ENCODE assay signal across 8 mouse cellular contexts in genomic region chr5:123135471-123136360, GRCm38 (mm10). TPM values are rescaled to one million over a fixed set of nuclear protein-coding genes. Genes with fewer than 3 reads are reported as not detected.
A peak's percentile ranks its signal among the peaks of the same experiment; 100 is the strongest.
DNase-seq lines count a peak whose midpoint lies in the region; ATAC-seq lines count a peak whose summit lies in the region.

No protein-coding gene starts in this region.

- H3K4me3 ChIP-seq in forebrain, embryonic 13.5 days, result peak overlapping the region; percentile 94

- H3K27ac ChIP-seq in forebrain, embryonic 13.5 days, result peak overlapping the region; percentile 100

- peak overlapping the region; percentile 100 for H3K9ac ChIP-seq in forebrain, embryonic 13.5 days

- H3K27me3 ChIP-seq in forebrain, embryonic 13.5 days, result no peaks in the 10 kb centered on the region

- H3K36me3 ChIP-seq in forebrain, embryonic 13.5 days (ENCODE audit: poor library complexity, severe bottlenecking), result peaks cover 33% of the 10 kb centered on the region

- H3K9me3 ChIP-seq in forebrain, embryonic 13.5 days (replicated peaks), result no peaks in the 10 kb centered on the region

- peak; percentile 67 for DNase-seq in MN1 (ENCODE audit: low spot score)
- DNase-seq in c-Kit-negative CD71-positive TER-119-positive erythroid progenitor cells, embryonic 14.5 days (ENCODE audit: low read depth, low spot score), result peak; percentile 64
- DNase-seq in heart, postnatal 36 days, result peak; percentile 90 to 92
- DNase-seq in layer of hippocampus, postnatal 10 days (ENCODE audit: low spot score in 2 of 2), result peak; percentile 66 to 70
- DNase-seq in lung, postnatal 25 days (ENCODE audit: low spot score), result peak; percentile 95
- peak; percentile 61 for DNase-seq in right cerebral cortex, postnatal 14 days
- no peak for DNase-seq in natural killer cell, adult 2 months (ENCODE audit: low spot score in 2 of 2)

- peaks cover 68% of the 10 kb centered on the region for H3K4me1 ChIP-seq in forebrain, embryonic 13.5 days

- peak overlapping the region; percentile 96 for H3K4me2 ChIP-seq in forebrain, embryonic 13.5 days

- ATAC-seq in forebrain, embryonic 13.5 days, result peak; percentile 19; the same call in 1 of the 2 replicates

- WGBS in forebrain, embryonic 13.5 days, result 3% methylated on average over 30 of the region's 30 CpGs

- intact Hi-C loops in heart, postnatal 36 days (cut with DNase I), result no loop called here

RNA-seq across cellular contexts. Expression of gene Rhof, which starts 3.2 kb away (rescaled TPM):
- polyA plus RNA-seq in forebrain, embryonic 13.5 days (2015; fragmentation: Nextera tagmentation; extraction: Ambion mirVana), result 4.3 and 5.0 TPM in 2 replicates
- under 1 TPM; 0.44 to 0.68 TPM for total RNA-seq in heart, postnatal 36 days (2021)
- total RNA-seq in layer of hippocampus, postnatal 10 days (2021), result 10 to 100 TPM; 40.9 to 46.6 TPM

RNA-seq across cellular contexts. Expression of gene Setd1b, which starts 6.3 kb away (rescaled TPM):
- polyA plus RNA-seq in forebrain, embryonic 13.5 days (2015; fragmentation: Nextera tagmentation; extraction: Ambion mirVana), result 13.4 and 13.9 TPM in 2 replicates
- 10 to 100 TPM; 18.5 to 21.5 TPM for total RNA-seq in heart, postnatal 36 days (2021)
- 10 to 100 TPM; 31.7 to 35.0 TPM for total RNA-seq in layer of hippocampus, postnatal 10 days (2021)

RNA-seq across cellular contexts. Expression of gene Psmd9, which starts 33.5 kb away (rescaled TPM):
- 75.5 and 77.3 TPM in 2 replicates for polyA plus RNA-seq in forebrain, embryonic 13.5 days (2015; fragmentation: Nextera tagmentation; extraction: Ambion mirVana)
- 10 to 100 TPM; 14.1 to 18.3 TPM for total RNA-seq in heart, postnatal 36 days (2021)
- 10 to 100 TPM; 31.4 to 39.8 TPM for total RNA-seq in layer of hippocampus, postnatal 10 days (2021)

RNA-seq across cellular contexts. Expression of gene Hpd, which starts 46.8 kb away (rescaled TPM):
- polyA plus RNA-seq in forebrain, embryonic 13.5 days (2015; fragmentation: Nextera tagmentation; extraction: Ambion mirVana), result not detected in 2 replicates
- not detected for total RNA-seq in heart, postnatal 36 days (2021)
- under 1 TPM in 1 of 2 experiments, not detected in 1; 0.55 TPM for total RNA-seq in layer of hippocampus, postnatal 10 days (2021)

Comparison
In these comparisons a context has a peak if more than half of its experiments do, and no peak if none do; other contexts are left out.
1. DNase-seq: peak in MN1 (single experiment), c-Kit-negative CD71-positive TER-119-positive erythroid progenitor cells, embryonic 14.5 days (single experiment), heart, postnatal 36 days (2 of 2), layer of hippocampus, postnatal 10 days (2 of 2), lung, postnatal 25 days (single experiment) and right cerebral cortex, postnatal 14 days (single experiment); none in natural killer cell, adult 2 months (0 of 2).
2. RNA of gene Rhof, which starts 3.2 kb away (total RNA-seq): 40.9 to 46.6 TPM in layer of hippocampus, postnatal 10 days; 0.44 to 0.68 TPM in heart, postnatal 36 days; every median in the first group is over 10 times any median in the second.